Mouse (Mus musculus): ENCODE measurements around the gene Cntn5. TPM values are rescaled to one million over a fixed set of nuclear protein-coding genes. Genes with fewer than 3 reads are reported as not detected.

Cntn5 gene
- polyA plus RNA-seq, 1 experiment = 1.6 TPM

DNA sequence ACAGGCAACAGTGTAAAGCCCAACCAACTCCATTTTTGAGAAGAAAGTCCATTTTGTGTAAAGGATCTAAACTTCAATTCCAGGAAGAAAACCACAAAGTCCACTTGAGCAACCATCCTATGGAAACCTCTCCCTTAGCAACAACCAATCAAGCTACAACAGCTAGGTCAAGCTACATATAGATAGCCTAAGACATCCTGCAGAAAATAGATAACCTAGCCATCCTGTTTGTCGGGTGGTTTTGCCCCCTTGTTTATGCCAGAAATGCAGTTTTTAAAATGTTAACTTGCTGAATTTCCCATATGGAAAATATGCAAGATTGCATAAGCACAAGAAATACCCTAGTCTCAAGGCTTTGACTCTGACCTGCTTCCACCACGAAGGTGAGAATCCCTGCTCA lies 373.5 kb downstream of the Cntn5 start:
- Histone ChIP-seq H3K4me3 (replicated peaks; ENCODE audit: insufficient read depth, low read depth, low read length) (no peak overlapping the region), H3K4me1 (ENCODE audit: control insufficient read depth, insufficient read depth, low read length) (no peaks in the 10 kb centered on the region), H3K27me3 (ENCODE audit: control insufficient read depth, insufficient read depth, low read length) (no peaks in the 10 kb centered on the region), H3K27ac (ENCODE audit: insufficient read depth, low read length) (no peak overlapping the region)
- 86% methylated on average over 2 of the region's 2 CpGs for WGBS
- DNase-seq = no peak
- TF ChIP-seq POLR2A (IDR thresholded peaks at IDR 0.05; ENCODE audit: borderline replicate concordance, insufficient read depth, low read length) = no peak
- TF ChIP-seq CTCF (IDR thresholded peaks at IDR 0.05; ENCODE audit: borderline replicate concordance, insufficient read depth, low read depth, low read length) = no peak

DNA sequence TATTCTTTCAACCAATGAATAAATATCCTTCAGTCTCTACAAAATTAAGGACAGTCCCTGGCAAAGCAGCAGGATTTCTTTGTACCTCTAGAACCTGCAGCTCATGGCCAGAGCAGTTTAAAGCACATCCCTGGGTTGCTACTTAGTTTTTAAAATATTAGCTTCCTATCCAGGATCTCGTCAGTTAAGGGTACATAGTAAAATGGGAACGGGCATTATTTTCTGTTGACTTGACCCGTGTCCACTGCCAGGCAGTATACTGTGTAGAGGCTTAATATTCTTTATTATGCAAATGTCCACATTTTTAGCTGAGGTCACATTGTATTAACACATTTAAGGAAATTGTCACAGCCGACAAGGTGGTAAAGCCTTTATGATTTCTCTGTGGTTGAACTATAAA lies 375.0 kb downstream of the Cntn5 start:
- WGBS = 64% methylated on average over 4 of the region's 4 CpGs
- Histone ChIP-seq H3K4me3 (replicated peaks; ENCODE audit: insufficient read depth, low read depth, low read length) (no peak overlapping the region), H3K27me3 (ENCODE audit: control insufficient read depth, insufficient read depth, low read length) (no peaks in the 10 kb centered on the region), H3K27ac (ENCODE audit: insufficient read depth, low read length) (no peak overlapping the region), H3K4me1 (ENCODE audit: control insufficient read depth, insufficient read depth, low read length) (no peaks in the 10 kb centered on the region)
- TF ChIP-seq CTCF (IDR thresholded peaks at IDR 0.05; ENCODE audit: borderline replicate concordance, insufficient read depth, low read depth, low read length) (no peak), POLR2A (IDR thresholded peaks at IDR 0.05; ENCODE audit: borderline replicate concordance, insufficient read depth, low read length) (no peak)
- DNase-seq = no peak

DNA sequence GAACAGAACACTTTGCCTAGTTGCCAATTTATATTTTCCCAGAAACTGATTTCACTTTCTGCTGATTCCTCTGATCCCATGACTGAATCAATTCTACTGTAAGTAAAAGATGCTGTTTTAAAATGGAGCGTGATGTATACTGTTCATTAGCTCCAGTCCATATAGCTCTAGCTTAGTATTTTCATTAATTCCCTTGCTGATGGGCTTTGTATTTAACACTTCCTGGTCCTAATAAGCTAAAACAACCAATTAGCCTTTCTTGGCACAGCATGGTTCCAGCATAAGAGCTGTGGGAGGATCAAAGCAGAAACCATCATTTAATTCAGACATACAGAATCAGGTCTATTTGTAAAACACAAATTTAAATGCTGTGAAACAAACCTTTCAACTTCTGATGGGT lies 375.5 kb downstream of the Cntn5 start:
- no peaks in the 10 kb centered on the region for H3K4me1 ChIP-seq (ENCODE audit: control insufficient read depth, insufficient read depth, low read length)
- H3K27me3 ChIP-seq (ENCODE audit: control insufficient read depth, insufficient read depth, low read length) = no peaks in the 10 kb centered on the region
- H3K27ac ChIP-seq (ENCODE audit: insufficient read depth, low read length) = no peak overlapping the region
- 85% methylated on average over 1 of the region's 1 CpGs for WGBS
- no peak overlapping the region for H3K4me3 ChIP-seq (replicated peaks; ENCODE audit: insufficient read depth, low read depth, low read length)
- TF ChIP-seq CTCF (IDR thresholded peaks at IDR 0.05; ENCODE audit: borderline replicate concordance, insufficient read depth, low read depth, low read length) (no peak), POLR2A (IDR thresholded peaks at IDR 0.05; ENCODE audit: borderline replicate concordance, insufficient read depth, low read length) (no peak)
- DNase-seq = no peak

- TF ChIP-seq POLR2A (IDR thresholded peaks at IDR 0.05; ENCODE audit: borderline replicate concordance, insufficient read depth, low read length) (no peak), CTCF (IDR thresholded peaks at IDR 0.05; ENCODE audit: borderline replicate concordance, insufficient read depth, low read depth, low read length) (no peak)
- Histone ChIP-seq H3K4me1 (ENCODE audit: control insufficient read depth, insufficient read depth, low read length) (no peaks in the 10 kb centered on the region), H3K27me3 (ENCODE audit: control insufficient read depth, insufficient read depth, low read length) (no peaks in the 10 kb centered on the region), H3K4me3 (replicated peaks; ENCODE audit: insufficient read depth, low read depth, low read length) (no peak overlapping the region), H3K27ac (ENCODE audit: insufficient read depth, low read length) (no peak overlapping the region)
- WGBS = 83% methylated on average over 5 of the region's 5 CpGs
- DNase-seq = no peak
Measured at GRCm38 (mm10) chr9:10528692-10529091, 375.9 kb downstream of the Cntn5 start.

DNA sequence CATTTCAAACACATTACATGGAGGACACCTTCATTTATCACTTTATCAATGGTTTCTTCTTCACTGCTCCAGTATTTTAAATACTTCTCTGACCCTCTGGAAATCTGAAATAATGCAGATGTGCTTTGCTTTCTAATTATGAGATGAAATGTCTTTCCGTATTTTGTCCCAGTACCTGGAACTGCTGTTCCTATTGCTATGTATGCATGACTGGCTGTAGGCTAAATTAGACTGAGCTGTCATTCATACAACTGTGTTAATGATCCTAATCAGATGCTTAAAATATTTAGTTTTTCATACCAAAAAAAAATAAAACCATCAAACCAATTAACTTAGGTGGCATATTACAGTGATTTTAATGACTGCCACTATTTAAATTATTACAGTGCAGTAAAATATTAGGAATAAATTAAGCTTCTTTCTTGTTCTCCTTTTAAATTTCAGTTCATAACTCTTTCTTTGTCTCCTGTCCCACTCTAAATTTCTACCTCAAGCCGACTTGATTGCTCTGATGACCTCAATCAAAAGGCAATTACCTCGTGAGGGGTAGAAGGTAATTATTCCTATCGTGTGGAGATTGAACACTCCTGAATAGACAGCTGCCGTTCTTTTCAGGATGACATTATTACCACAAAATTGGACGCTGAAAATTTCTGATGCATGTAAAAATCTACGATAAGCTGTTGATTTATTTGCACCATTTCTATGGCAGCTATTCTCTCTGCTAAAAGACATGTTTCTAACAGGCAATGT lies 378.5 kb downstream of the Cntn5 start:
- Histone ChIP-seq H3K4me3 (replicated peaks; ENCODE audit: insufficient read depth, low read depth, low read length) (no peak overlapping the region), H3K27ac (ENCODE audit: insufficient read depth, low read length) (no peak overlapping the region), H3K4me1 (ENCODE audit: control insufficient read depth, insufficient read depth, low read length) (no peaks in the 10 kb centered on the region), H3K27me3 (ENCODE audit: control insufficient read depth, insufficient read depth, low read length) (no peaks in the 10 kb centered on the region)
- no peak for DNase-seq
- TF ChIP-seq POLR2A (IDR thresholded peaks at IDR 0.05; ENCODE audit: borderline replicate concordance, insufficient read depth, low read length) = no peak
- TF ChIP-seq CTCF (IDR thresholded peaks at IDR 0.05; ENCODE audit: borderline replicate concordance, insufficient read depth, low read depth, low read length) = no peak
- WGBS = 65% methylated on average over 7 of the region's 7 CpGs

- 90% methylated on average over 4 of the region's 4 CpGs for WGBS
- H3K27me3 ChIP-seq (ENCODE audit: control insufficient read depth, insufficient read depth, low read length) = no peaks in the 10 kb centered on the region
- no peak for TF ChIP-seq POLR2A (IDR thresholded peaks at IDR 0.05; ENCODE audit: borderline replicate concordance, insufficient read depth, low read length)
- no peak for TF ChIP-seq CTCF (IDR thresholded peaks at IDR 0.05; ENCODE audit: borderline replicate concordance, insufficient read depth, low read depth, low read length)
- H3K4me3 ChIP-seq (replicated peaks; ENCODE audit: insufficient read depth, low read depth, low read length) = no peak overlapping the region
- no peaks in the 10 kb centered on the region for H3K4me1 ChIP-seq (ENCODE audit: control insufficient read depth, insufficient read depth, low read length)
- DNase-seq = no peak
- no peak overlapping the region for H3K27ac ChIP-seq (ENCODE audit: insufficient read depth, low read length)
Measured at GRCm38 (mm10) chr9:10522604-10523003, 382.0 kb downstream of the Cntn5 start.

DNA sequence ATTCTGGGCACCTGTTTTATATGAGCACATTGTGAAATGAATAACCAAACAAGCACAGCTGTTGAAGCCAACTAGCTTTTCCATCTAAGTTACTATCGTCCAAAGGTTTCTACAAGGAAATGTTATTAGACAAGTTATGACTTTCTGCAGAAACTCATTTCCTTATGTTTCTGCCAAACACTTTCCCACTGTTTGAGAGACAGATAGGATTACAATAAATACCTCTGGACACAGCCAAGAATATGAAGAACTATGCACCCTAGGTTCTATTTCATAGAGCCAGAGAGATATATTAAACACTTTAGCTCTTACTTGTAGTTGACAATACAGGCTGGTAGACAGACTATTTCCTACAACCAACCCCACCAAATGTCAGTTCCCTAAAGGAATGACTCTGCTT lies 383.5 kb downstream of the Cntn5 start:
- Histone ChIP-seq H3K4me3 (replicated peaks; ENCODE audit: insufficient read depth, low read depth, low read length) (no peak overlapping the region), H3K27ac (ENCODE audit: insufficient read depth, low read length) (no peak overlapping the region), H3K4me1 (ENCODE audit: control insufficient read depth, insufficient read depth, low read length) (no peaks in the 10 kb centered on the region), H3K27me3 (ENCODE audit: control insufficient read depth, insufficient read depth, low read length) (no peaks in the 10 kb centered on the region)
- no peak for DNase-seq
- 87% methylated on average over 1 of the region's 1 CpGs for WGBS
- no peak for TF ChIP-seq POLR2A (IDR thresholded peaks at IDR 0.05; ENCODE audit: borderline replicate concordance, insufficient read depth, low read length)
- TF ChIP-seq CTCF (IDR thresholded peaks at IDR 0.05; ENCODE audit: borderline replicate concordance, insufficient read depth, low read depth, low read length) = no peak

- Histone ChIP-seq H3K4me1 (ENCODE audit: control insufficient read depth, insufficient read depth, low read length) (no peaks in the 10 kb centered on the region), H3K27ac (ENCODE audit: insufficient read depth, low read length) (no peak overlapping the region), H3K27me3 (ENCODE audit: control insufficient read depth, insufficient read depth, low read length) (no peaks in the 10 kb centered on the region), H3K4me3 (replicated peaks; ENCODE audit: insufficient read depth, low read depth, low read length) (no peak overlapping the region)
- TF ChIP-seq POLR2A (IDR thresholded peaks at IDR 0.05; ENCODE audit: borderline replicate concordance, insufficient read depth, low read length) (no peak), CTCF (IDR thresholded peaks at IDR 0.05; ENCODE audit: borderline replicate concordance, insufficient read depth, low read depth, low read length) (no peak)
- no peak for DNase-seq
Measured at GRCm38 (mm10) chr9:10492243-10492642, 412.3 kb downstream of the Cntn5 start.

Data from cerebellum, adult 2 months (tissue).